In genomic region chr10:21404822-21405221, GRCm38 (mm10) we compare ENCODE assay signal across 22 mouse cellular contexts. TPM values are rescaled to one million over a fixed set of nuclear protein-coding genes. Genes with fewer than 3 reads are reported as not detected.
A peak's percentile ranks its signal among the peaks of the same experiment; 100 is the strongest.
DNase-seq lines count a peak whose midpoint lies in the region; ATAC-seq and TF ChIP-seq lines count a peak whose summit lies in the region.
"Had no signal": no experiment of that assay in that cellular context is flagged by ENCODE, and none has a peak within 500 bp of the region (broad histone marks: within the 10 kb centered on the region; RNA-seq: fewer than 3 reads in every experiment).

No protein-coding gene starts in this region.

- WGBS in kidney, embryonic 14.5 days, result 90% methylated on average over 4 of the region's 4 CpGs
- 91% methylated on average over 4 of the region's 4 CpGs for WGBS in kidney, embryonic 16.5 days

- no peak overlapping the region for H3K9ac ChIP-seq in kidney, embryonic 14.5 days (ENCODE audit: low read depth, low read length)
- H3K9ac ChIP-seq in kidney, embryonic 16.5 days (replicated peaks; ENCODE audit: low read length), result no peak overlapping the region
- H3K9ac ChIP-seq in CH12.LX (ENCODE audit: insufficient read depth, low read depth), result no peak overlapping the region
- H3K9ac ChIP-seq: embryonic facial prominence, embryonic 12.5 days; forebrain, embryonic 13.5 days; forebrain, embryonic 15.5 days; forebrain, postnatal 0 days had no signal

- TF ChIP-seq EP300 in CH12.LX (IDR thresholded peaks at IDR 0.05; ENCODE audit: low read length), result peak; percentile 63

- ATAC-seq in kidney, embryonic 14.5 days (ENCODE audit: low FRiP score, low TSS enrichment), result no peak
- ATAC-seq in kidney, embryonic 16.5 days (ENCODE audit: low FRiP score, low TSS enrichment), result no peak
- ATAC-seq: CD4-positive, CD25-positive, alpha-beta regulatory T cell, adult 4 months; forebrain, embryonic 13.5 days; forebrain, embryonic 15.5 days; forebrain, postnatal 0 days had no signal

- peaks cover 3% of the 10 kb centered on the region; the same call in 1 of the 2 replicates for H3K4me1 ChIP-seq in kidney, embryonic 14.5 days (ENCODE audit: control insufficient read depth, insufficient read depth, low read length)
- H3K4me1 ChIP-seq in kidney, embryonic 16.5 days (ENCODE audit: insufficient read depth, low read length), result peaks cover 15% of the 10 kb centered on the region
- H3K4me1 ChIP-seq in CH12.LX (ENCODE audit: control insufficient read depth in 1 of 2, insufficient read depth in 2 of 2), result peaks cover 0 to 19% of the 10 kb centered on the region in 2 experiments; a peak in 2 of 4 replicates
- H3K4me1 ChIP-seq: forebrain, embryonic 13.5 days; forebrain, embryonic 15.5 days had no signal

- dilution Hi-C loops in CH12.LX (cut with MboI; ENCODE audit: extremely low pct_ligation_motif_present, extremely low pct_unique_long_range_greater_than_20kb, low sequenced_read_pairs), result no loop called here

- H3K27me3 ChIP-seq in kidney, embryonic 14.5 days (ENCODE audit: control insufficient read depth, insufficient read depth, low read length), result no peaks in the 10 kb centered on the region
- no peaks in the 10 kb centered on the region for H3K27me3 ChIP-seq in kidney, embryonic 16.5 days (ENCODE audit: insufficient read depth, low read length)
- H3K27me3 ChIP-seq in CH12.LX (replicated peaks), result no peaks in the 10 kb centered on the region
- H3K27me3 ChIP-seq: embryonic facial prominence, embryonic 12.5 days; forebrain, embryonic 13.5 days; forebrain, embryonic 15.5 days had no signal

- no peak for TF ChIP-seq POLR2A in CH12.LX (IDR thresholded peaks at IDR 0.05; ENCODE audit: low read depth, low read length)

- TF ChIP-seq RAD21 in CH12.LX (IDR thresholded peaks at IDR 0.05; ENCODE audit: low read depth, low read length), result no peak

- peak overlapping the region; percentile 55; the same call in 1 of the 2 replicates for H3K27ac ChIP-seq in kidney, embryonic 14.5 days (ENCODE audit: low read depth, low read length)
- H3K27ac ChIP-seq in kidney, embryonic 16.5 days (ENCODE audit: low read length), result peak overlapping the region; percentile 89
- no peak overlapping the region for H3K27ac ChIP-seq in CH12.LX (ENCODE audit: insufficient read depth, low read depth)
- H3K27ac ChIP-seq: embryonic facial prominence, embryonic 10.5 days; embryonic facial prominence, embryonic 12.5 days; forebrain, embryonic 13.5 days; forebrain, embryonic 15.5 days had no signal

- H3K79me2 ChIP-seq in CH12.LX (replicated peaks; ENCODE audit: control insufficient read depth, extremely low read depth, insufficient read depth, poor library complexity, severe bottlenecking), result no peaks in the 10 kb centered on the region

- no peak overlapping the region for H3K4me3 ChIP-seq in kidney, embryonic 14.5 days (ENCODE audit: low read length)
- H3K4me3 ChIP-seq in kidney, embryonic 16.5 days (ENCODE audit: low read length), result no peak overlapping the region
- H3K4me3 ChIP-seq in CH12.LX (replicated peaks in 1 of 3; ENCODE audit: low read depth in 2 of 3, low read length in 2 of 3, poor library complexity in 1 of 3), result no peak overlapping the region
- H3K4me3 ChIP-seq: embryonic facial prominence, embryonic 10.5 days; embryonic facial prominence, embryonic 12.5 days; forebrain, embryonic 13.5 days; forebrain, embryonic 15.5 days had no signal

- no peaks in the 10 kb centered on the region for H3K9me3 ChIP-seq in kidney, embryonic 14.5 days (ENCODE audit: control insufficient read depth, low read length)
- no peaks in the 10 kb centered on the region for H3K9me3 ChIP-seq in kidney, embryonic 16.5 days (ENCODE audit: low read length)
- peaks cover 3% of the 10 kb centered on the region for H3K9me3 ChIP-seq in CH12.LX (replicated peaks; ENCODE audit: low read length)
- H3K9me3 ChIP-seq: embryonic facial prominence, embryonic 10.5 days; embryonic facial prominence, embryonic 12.5 days; forebrain, embryonic 13.5 days; forebrain, embryonic 15.5 days had no signal

- in situ Hi-C loops in CH12.LX (cut with MboI; ENCODE audit: low pct_ligation_motif_present, low pct_unique_long_range_greater_than_20kb, low sequenced_read_pairs), result no loop called here

- DNase-seq in kidney, adult 8-10 months, result no peak
- DNase-seq in kidney, postnatal 4 days, result no peak
- DNase-seq in CH12.LX (ENCODE audit: extremely low read depth), result peak; percentile 69
- DNase-seq: adrenal gland, adult 8-10 months; adrenal gland, postnatal 14 days; adrenal gland, postnatal 36 days; B cell, adult 2 months; cerebellum, adult 11-12 months; cerebellum, adult 2 months; cerebellum, adult 9-10 months; cerebellum, postnatal 10 days; cerebellum, postnatal 25 days; forebrain, postnatal 0 days had no signal

- no peak overlapping the region for H3K4me2 ChIP-seq in kidney, embryonic 14.5 days (replicated peaks; ENCODE audit: low read depth, low read length)
- no peak overlapping the region for H3K4me2 ChIP-seq in kidney, embryonic 16.5 days (replicated peaks; ENCODE audit: low read depth, low read length)
- no peak overlapping the region for H3K4me2 ChIP-seq in CH12.LX (ENCODE audit: insufficient read depth, low read depth, poor library complexity, severe bottlenecking)
- H3K4me2 ChIP-seq: embryonic facial prominence, embryonic 12.5 days; forebrain, embryonic 13.5 days; forebrain, embryonic 15.5 days had no signal

- no peak for TF ChIP-seq CTCF in CH12.LX (conservative IDR thresholded peaks at IDR 0.05 in 1 of 2, IDR thresholded peaks at IDR 0.05 in 1 of 2; ENCODE audit: low read depth in 2 of 2, low read length in 2 of 2)

- H3K36me3 ChIP-seq in kidney, embryonic 14.5 days (ENCODE audit: control insufficient read depth, insufficient read depth, low read length), result no peaks in the 10 kb centered on the region
- H3K36me3 ChIP-seq in kidney, embryonic 16.5 days (ENCODE audit: insufficient read depth, low read length), result no peaks in the 10 kb centered on the region
- H3K36me3 ChIP-seq in CH12.LX (replicated peaks in 1 of 2; ENCODE audit: control insufficient read depth in 1 of 2, insufficient read depth in 1 of 2, low read length in 1 of 2), result no peaks in the 10 kb centered on the region
- H3K36me3 ChIP-seq: embryonic facial prominence, embryonic 10.5 days; embryonic facial prominence, embryonic 12.5 days; forebrain, embryonic 15.5 days had no signal

TF ChIP-seq in CH12.LX, 34 proteins besides CTCF, POLR2A, EP300 and RAD21:
- TF ChIP-seq NRF1 (IDR thresholded peaks at IDR 0.05; ENCODE audit: low read depth, low read length), result no peak
- TF ChIP-seq SMC3 (IDR thresholded peaks at IDR 0.05; ENCODE audit: low read depth, low read length), result no peak
- TF ChIP-seq JUN (IDR thresholded peaks at IDR 0.05; ENCODE audit: insufficient read depth, low read depth, low read length), result no peak
- TF ChIP-seq MEF2A (IDR thresholded peaks at IDR 0.05; ENCODE audit: borderline replicate concordance, low read depth, low read length), result peak; percentile 26; the same call in 1 of the 2 replicates
- 0 out of 2 replicates have a peak, but pooled peaks have one; percentile 58 for TF ChIP-seq ETS1 (conservative IDR thresholded peaks at IDR 0.05; ENCODE audit: low read depth, low read length)
- no peak for TF ChIP-seq ZKSCAN1 (IDR thresholded peaks at IDR 0.05; ENCODE audit: borderline replicate concordance, low read depth, low read length)
- no peak for TF ChIP-seq SIN3A (IDR thresholded peaks at IDR 0.05; ENCODE audit: low read length)
- no peak for TF ChIP-seq MAX (IDR thresholded peaks at IDR 0.05; ENCODE audit: low read length)

RNA-seq across cellular contexts. Expression of gene Aldh8a1, which starts 27.7 kb away (rescaled TPM):
- 0.30 and 0.72 TPM in 2 replicates for polyA plus RNA-seq in kidney, embryonic 14.5 days (2014; fragmentation: Nextera tagmentation; extraction: Ambion mirVana)
- 4.5 and 5.1 TPM in 2 replicates for polyA plus RNA-seq in kidney, embryonic 16.5 days (2015; fragmentation: Nextera tagmentation; extraction: Ambion mirVana)
- 0.08 TPM in 1 of 2 replicates, not detected in the other for total RNA-seq in CH12.LX (2012; rRNA removed)
- not detected in 2 replicates for total RNA-seq in CH12.LX (2014; rRNA removed)
- polyA plus RNA-seq in CH12.LX (2012; ENCODE audit: insufficient read length, low read depth), result 0.11 TPM in 1 of 2 replicates, not detected in the other
- total RNA-seq: adrenal gland, postnatal 36 days had no signal
- polyA plus RNA-seq: CD4-positive, CD25-positive, alpha-beta regulatory T cell, adult 4 months; embryonic facial prominence, embryonic 14.5 days; forebrain, embryonic 11.5 days; forebrain, embryonic 15.5 days; forebrain, postnatal 0 days had no signal
